Mouse (Mus musculus): Measurements from ENCODE around the gene Sh2d4b. TPM values are rescaled to one million over a fixed set of nuclear protein-coding genes. Genes with fewer than 3 reads are reported as not detected.

Gene Sh2d4b
- polyA plus RNA-seq (2015; fragmentation: Nextera tagmentation; extraction: Ambion mirVana) = 0.16 and 0.19 TPM in 2 replicates

GRCm38 (mm10) chr14:40893196-40893595, at the start of gene Sh2d4b:
Gene Sh2d4b, minus strand, starts transcription at chr14:40893266.

Other genes with a start within 250 kb of the Sh2d4b start
- gene Tspan14, start 73.5 kb upstream of the Sh2d4b start, polyA plus RNA-seq (2015; fragmentation: Nextera tagmentation; extraction: Ambion mirVana) = 45.2 and 46.7 TPM in 2 replicates
- gene Fam213a, start 120.5 kb upstream of the Sh2d4b start, polyA plus RNA-seq (2015; fragmentation: Nextera tagmentation; extraction: Ambion mirVana) = 216 and 236 TPM in 2 replicates
- gene Dydc2, start 175.9 kb upstream of the Sh2d4b start, polyA plus RNA-seq (2015; fragmentation: Nextera tagmentation; extraction: Ambion mirVana) = 0.21 and 0.26 TPM in 2 replicates
- gene Dydc1, start 179.6 kb upstream of the Sh2d4b start, polyA plus RNA-seq (2015; fragmentation: Nextera tagmentation; extraction: Ambion mirVana) = 0.16 and 0.33 TPM in 2 replicates
- 0.23 and 1.1 TPM in 2 replicates for gene Mat1a, start 211.8 kb upstream of the Sh2d4b start, polyA plus RNA-seq (2015; fragmentation: Nextera tagmentation; extraction: Ambion mirVana)
- gene Sftpa1, start 238.5 kb upstream of the Sh2d4b start, polyA plus RNA-seq (2015; fragmentation: Nextera tagmentation; extraction: Ambion mirVana) = 0.10 and 0.12 TPM in 2 replicates

Data from urinary bladder, postnatal 0 days (tissue).